In the genomic region with DNA sequence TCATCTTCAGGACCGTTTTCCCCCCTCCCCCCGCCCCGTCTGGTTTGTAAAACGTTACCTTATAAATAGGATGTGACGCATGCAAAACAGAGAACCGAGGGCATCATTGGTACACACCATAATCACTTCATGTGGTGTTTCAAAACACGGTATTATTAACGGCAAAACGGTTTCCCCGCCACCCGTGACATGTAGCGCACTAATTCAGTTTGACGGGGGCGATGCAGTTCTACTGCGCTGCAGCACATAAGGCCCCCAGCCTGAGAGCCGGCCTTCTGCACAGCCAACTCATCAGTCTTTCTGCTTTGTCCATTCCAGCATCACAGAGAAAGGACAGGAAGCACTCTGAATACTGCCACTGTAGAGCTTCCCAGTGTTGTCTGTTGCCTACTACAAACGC, we compare ENCODE assay signal across 15 mouse cellular contexts.
"Had no signal": no experiment of that assay in that cellular context is flagged by ENCODE, and none has a peak within 500 bp of the region (broad histone marks: within the 10 kb centered on the region; RNA-seq: fewer than 3 reads in every experiment).

No protein-coding gene starts in this region.

- ATAC-seq: liver, postnatal 0 days; midbrain, embryonic 15.5 days had no signal

- H3K27me3 ChIP-seq: limb, embryonic 12.5 days; liver, embryonic 13.5 days; lung, embryonic 15.5 days; megakaryocyte, embryonic 14.5 days; midbrain, embryonic 15.5 days had no signal

- H3K4me1 ChIP-seq: liver, embryonic 13.5 days; lung, embryonic 15.5 days; megakaryocyte, embryonic 14.5 days had no signal

- H3K9ac ChIP-seq: limb, embryonic 12.5 days; liver, embryonic 13.5 days; liver, postnatal 0 days; lung, embryonic 15.5 days; midbrain, embryonic 15.5 days had no signal

- H3K27ac ChIP-seq: layer of hippocampus, adult 2 months; limb, embryonic 12.5 days; liver, embryonic 13.5 days; lung, embryonic 15.5 days; macrophage; midbrain, embryonic 15.5 days had no signal

- H3K4me2 ChIP-seq: limb, embryonic 12.5 days; liver, embryonic 13.5 days; lung, embryonic 15.5 days; midbrain, embryonic 15.5 days had no signal

- H3K36me3 ChIP-seq: limb, embryonic 12.5 days; liver, embryonic 13.5 days; lung, embryonic 15.5 days; midbrain, embryonic 15.5 days had no signal

- H3K4me3 ChIP-seq: layer of hippocampus, adult 2 months; limb, embryonic 12.5 days; liver, embryonic 13.5 days; lung, embryonic 15.5 days; megakaryocyte, embryonic 14.5 days; midbrain, embryonic 15.5 days had no signal

- DNase-seq: kidney, adult 18-20 months; kidney, postnatal 10 days; kidney, postnatal 4 days; liver; liver, embryonic 13.5 days; liver, postnatal 0 days; lung, postnatal 14 days; right cerebral cortex, postnatal 14 days; thymus, postnatal 36 days had no signal

- H3K9me3 ChIP-seq: limb, embryonic 12.5 days; liver, embryonic 13.5 days; lung, embryonic 15.5 days; megakaryocyte, embryonic 14.5 days; midbrain, embryonic 15.5 days had no signal
